Mouse (Mus musculus) liver, adult 2 months (tissue): ENCODE results near the gene Clec9a.

Experiments used
- CTCF ChIP-seq: fragments of 200-500 bp; IDR thresholded peaks from 2 replicates; pipeline ENCODE4 v1.5.1; 2011; ENCODE audit warnings: low read depth, low read length, control low read depth
- POLR2A ChIP-seq: fragments of 200-500 bp; IDR thresholded peaks from 2 replicates; pipeline ENCODE4 v1.6.1; 2011; ENCODE audit warnings: low read length, control low read depth; ENCODE audit not compliant: insufficient read depth; ENCODE audit errors: extremely low read depth

- TF ChIP-seq CTCF (no peak), POLR2A (no peak)
Observed at GRCm38 (mm10) chr6:129434239-129434638, 25.6 kb downstream of the Clec9a start.
